ENCODE assay signal across 11 mouse cellular contexts in the genomic region with DNA sequence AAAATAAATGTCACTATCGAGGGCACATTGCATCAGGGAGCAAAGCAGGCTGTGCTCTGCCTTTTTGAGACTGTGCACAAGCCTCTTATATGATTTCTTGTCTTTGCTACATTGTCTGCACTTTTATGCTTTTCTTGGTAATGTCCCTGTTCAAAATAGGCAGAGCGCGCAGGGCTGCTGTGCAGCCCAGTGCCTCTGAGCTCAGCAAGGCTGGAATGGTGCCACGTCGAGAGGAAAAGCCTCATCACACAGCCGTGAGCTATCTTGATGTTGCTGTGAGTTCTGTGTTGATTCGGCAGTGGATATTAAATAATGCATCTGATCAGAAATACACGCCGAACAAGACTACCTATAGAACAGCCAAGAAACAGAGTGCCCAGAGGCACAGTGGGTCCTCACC.
A peak's percentile ranks its signal among the peaks of the same experiment; 100 is the strongest.
DNase-seq lines count a peak whose midpoint lies in the region; ATAC-seq lines count a peak whose summit lies in the region.
"Had no signal": no experiment of that assay in that cellular context is flagged by ENCODE, and none has a peak within 500 bp of the region (broad histone marks: within the 10 kb centered on the region; RNA-seq: fewer than 3 reads in every experiment).

No protein-coding gene starts in this region.

- no peak overlapping the region for H3K27ac ChIP-seq in midbrain, embryonic 14.5 days (replicated peaks; ENCODE audit: low read depth, low read length)
- H3K27ac ChIP-seq in midbrain, embryonic 15.5 days = no peak overlapping the region
- H3K27ac ChIP-seq: heart, embryonic 15.5 days; liver, embryonic 14.5 days; stomach, embryonic 15.5 days had no signal

- no peaks in the 10 kb centered on the region for H3K36me3 ChIP-seq in midbrain, embryonic 14.5 days (ENCODE audit: control insufficient read depth, insufficient read depth, low read length)
- H3K36me3 ChIP-seq in midbrain, embryonic 15.5 days (replicated peaks) = no peaks in the 10 kb centered on the region
- H3K36me3 ChIP-seq: heart, embryonic 15.5 days; stomach, embryonic 15.5 days had no signal

- peak; percentile 93 for ATAC-seq in frontal cortex, adult (ENCODE audit: low TSS enrichment)
- no peak for ATAC-seq in midbrain, embryonic 14.5 days (ENCODE audit: low FRiP score, low TSS enrichment)
- no peak for ATAC-seq in midbrain, embryonic 15.5 days (replicated peaks)

- H3K27me3 ChIP-seq in midbrain, embryonic 14.5 days (ENCODE audit: control insufficient read depth, insufficient read depth, low read length) = no peaks in the 10 kb centered on the region
- no peaks in the 10 kb centered on the region for H3K27me3 ChIP-seq in midbrain, embryonic 15.5 days (replicated peaks)
- H3K27me3 ChIP-seq: heart, embryonic 15.5 days; stomach, embryonic 15.5 days had no signal

- no peak overlapping the region for H3K4me3 ChIP-seq in midbrain, embryonic 14.5 days (replicated peaks; ENCODE audit: low read depth, low read length)
- no peak overlapping the region for H3K4me3 ChIP-seq in midbrain, embryonic 15.5 days
- H3K4me3 ChIP-seq: heart, embryonic 15.5 days; stomach, embryonic 15.5 days had no signal

- DNase-seq in frontal cortex, postnatal 10 days (ENCODE audit: low spot score in 2 of 2) = no peak
- DNase-seq in midbrain, embryonic 14.5 days = peak; percentile 9
- peak; percentile 38 to 44 for DNase-seq in frontal cortex, postnatal 36 days (ENCODE audit: low spot score in 2 of 2)
- peak; percentile 14 to 36 for DNase-seq in right cerebral cortex, postnatal 36 days (ENCODE audit: low spot score in 2 of 2)
- no peak for DNase-seq in liver
- no peak for DNase-seq in spleen, adult 12 weeks (ENCODE audit: low spot score)

- no peaks in the 10 kb centered on the region for H3K9me3 ChIP-seq in midbrain, embryonic 14.5 days (ENCODE audit: control insufficient read depth, low read length)
- no peaks in the 10 kb centered on the region for H3K9me3 ChIP-seq in midbrain, embryonic 15.5 days
- H3K9me3 ChIP-seq: heart, embryonic 15.5 days; stomach, embryonic 15.5 days had no signal

- no peak overlapping the region for H3K9ac ChIP-seq in midbrain, embryonic 14.5 days (replicated peaks; ENCODE audit: low read length)
- H3K9ac ChIP-seq in midbrain, embryonic 15.5 days = no peak overlapping the region
- H3K9ac ChIP-seq: heart, embryonic 15.5 days; liver, embryonic 14.5 days; stomach, embryonic 15.5 days had no signal

- no peaks in the 10 kb centered on the region for H3K4me1 ChIP-seq in midbrain, embryonic 14.5 days (ENCODE audit: control insufficient read depth, insufficient read depth, low read length)
- H3K4me1 ChIP-seq in midbrain, embryonic 15.5 days = no peaks in the 10 kb centered on the region
- H3K4me1 ChIP-seq: heart, embryonic 15.5 days had no signal

- WGBS in midbrain, embryonic 14.5 days = 85% methylated on average over 9 of the region's 9 CpGs
- WGBS in midbrain, embryonic 15.5 days = 80% methylated on average over 9 of the region's 9 CpGs

- no peak overlapping the region for H3K4me2 ChIP-seq in midbrain, embryonic 14.5 days (ENCODE audit: low read length)
- H3K4me2 ChIP-seq in midbrain, embryonic 15.5 days = no peak overlapping the region
- H3K4me2 ChIP-seq: heart, embryonic 15.5 days; stomach, embryonic 15.5 days had no signal

Comparison
In these comparisons a context has a peak if more than half of its experiments do, and no peak if none do; other contexts are left out.
1. DNase-seq: peak in midbrain, embryonic 14.5 days (single experiment), frontal cortex, postnatal 36 days (2 of 2) and right cerebral cortex, postnatal 36 days (2 of 2); none in frontal cortex, postnatal 10 days (0 of 2), liver (single experiment) and spleen, adult 12 weeks (single experiment).